Mouse (Mus musculus) skeletal muscle tissue, adult 2 months (tissue): Measurements from ENCODE around the gene Serpina1a.
"Not testable (repeated sequence)": the region's sequence is repeated elsewhere in the genome, so short reads cannot be mapped to it uniquely, and the experiment has no call there.

Experiments
- DNase-seq: peaks from one replicate; pipeline ENCODE4 v3.0.0-alpha.2; 2012; ENCODE audit warnings: low read depth, low spot score

Serpina1a gene

DNA sequence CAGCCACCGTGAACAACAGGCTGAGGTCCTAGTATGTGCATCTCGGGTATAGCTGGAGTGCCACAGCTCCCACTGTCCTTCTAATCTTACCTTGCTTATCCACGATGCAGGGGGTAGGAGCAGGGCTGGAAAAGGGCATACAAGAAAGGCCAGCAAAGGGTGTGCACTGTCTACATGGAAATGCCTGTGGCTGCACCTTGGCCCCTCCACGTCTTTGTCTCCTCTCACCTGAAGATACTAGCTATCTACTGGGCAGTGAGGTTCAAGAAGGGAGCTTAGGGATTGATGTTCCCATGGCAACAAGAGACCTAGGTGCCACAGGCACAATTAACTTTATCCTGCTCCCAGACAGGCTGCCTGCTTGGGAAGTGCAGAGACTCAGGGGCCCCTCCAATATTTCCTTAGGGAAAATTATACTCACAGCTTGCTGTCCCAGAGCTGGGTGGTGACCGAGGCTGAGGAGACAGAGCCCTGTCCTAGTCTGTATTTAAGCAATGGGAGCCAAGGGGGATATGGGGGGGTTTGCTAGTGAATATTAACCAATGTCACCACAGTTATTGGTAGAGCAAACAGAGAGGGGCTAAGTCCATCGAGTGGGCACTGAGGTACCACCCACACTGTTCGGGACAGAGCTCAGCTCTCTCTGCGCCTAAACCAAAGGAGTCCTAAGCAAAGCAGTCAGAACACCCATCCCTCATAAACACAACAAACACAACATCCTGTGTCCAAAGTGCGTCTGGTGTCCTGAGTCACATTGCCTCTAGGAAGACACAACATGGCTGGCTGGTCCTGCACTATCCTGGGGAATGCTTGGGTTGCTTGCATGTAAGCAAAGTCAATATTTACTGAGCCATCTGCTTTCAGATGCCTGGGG is at the start of gene Serpina1a:
Serpina1a (minus strand) TSS at position 462 of the 874 bp plus-strand sequence.
- not testable (repeated sequence) for DNase-seq

DNA sequence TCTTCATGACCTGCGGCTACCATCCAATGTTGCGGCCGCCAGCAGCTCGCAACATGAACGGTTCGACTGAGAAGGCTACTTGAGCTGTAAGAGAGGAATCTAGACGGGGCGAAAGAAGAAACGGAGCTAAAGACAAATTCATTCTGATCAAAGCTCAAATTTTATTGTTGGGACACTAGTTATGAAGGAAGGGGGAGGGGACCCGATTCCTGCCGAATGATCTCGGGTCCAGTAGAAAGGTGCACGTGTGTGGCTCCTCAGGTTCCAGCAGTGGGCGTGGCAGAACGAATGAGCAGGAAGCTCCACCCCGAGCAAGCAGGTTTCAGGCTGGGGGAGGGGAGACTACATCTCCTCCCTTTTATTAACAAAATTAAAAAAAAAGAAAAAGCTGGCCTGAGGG is 45.8 kb upstream of the Serpina1a start:
- not testable (repeated sequence) for DNase-seq

DNA sequence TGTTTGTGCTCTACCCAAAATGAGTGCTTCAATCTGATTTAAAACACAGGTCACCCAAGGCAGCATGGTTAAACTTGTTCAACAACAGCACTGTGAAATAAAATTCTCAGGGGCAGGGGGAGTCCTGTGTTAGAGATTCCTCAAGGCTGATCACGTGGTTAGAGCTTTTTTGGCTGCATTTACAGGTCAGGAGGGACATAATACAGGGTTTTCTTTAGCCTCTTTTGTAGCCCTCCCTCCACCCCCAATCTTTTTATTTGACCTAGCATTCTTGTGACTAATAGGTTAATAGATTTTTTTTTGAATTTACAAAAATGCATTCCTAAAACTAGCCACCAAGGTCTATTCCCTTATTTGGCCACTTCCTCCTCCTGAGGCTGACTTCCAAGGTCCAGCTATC is 44.4 kb upstream of the Serpina1a start:
- not testable (repeated sequence) for DNase-seq

- not testable (repeated sequence) for DNase-seq
Observed at GRCm38 (mm10) chr12:103904837-103905340, 41.5 kb upstream of the Serpina1a start, which contains the start of gene Serpina1c. TSS of gene Serpina1c (minus strand) at chr12:103904887.

GRCm38 (mm10) chr12:103901929-103902328 is 38.6 kb upstream of the Serpina1a start:
- not testable (repeated sequence) for DNase-seq

DNA sequence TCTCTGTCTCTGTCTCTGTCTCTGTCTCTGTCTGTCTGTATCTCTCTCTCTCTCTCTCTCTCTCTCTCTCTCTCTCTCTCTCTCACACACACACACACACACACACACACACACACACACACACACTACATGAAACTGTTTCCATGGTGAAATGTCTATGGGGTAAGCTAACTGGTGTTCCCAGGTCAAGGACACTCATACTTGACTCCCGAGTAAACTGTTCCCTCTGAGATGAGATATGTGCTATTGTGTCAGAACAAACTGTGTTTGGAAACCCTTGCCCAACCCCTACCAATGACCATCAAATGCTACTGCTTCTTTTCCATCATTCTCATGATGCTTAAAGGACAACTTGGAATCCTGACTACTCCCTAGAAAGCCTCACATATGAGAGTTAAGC is 3.5 kb upstream of the Serpina1a start:
- not testable (repeated sequence) for DNase-seq

DNA sequence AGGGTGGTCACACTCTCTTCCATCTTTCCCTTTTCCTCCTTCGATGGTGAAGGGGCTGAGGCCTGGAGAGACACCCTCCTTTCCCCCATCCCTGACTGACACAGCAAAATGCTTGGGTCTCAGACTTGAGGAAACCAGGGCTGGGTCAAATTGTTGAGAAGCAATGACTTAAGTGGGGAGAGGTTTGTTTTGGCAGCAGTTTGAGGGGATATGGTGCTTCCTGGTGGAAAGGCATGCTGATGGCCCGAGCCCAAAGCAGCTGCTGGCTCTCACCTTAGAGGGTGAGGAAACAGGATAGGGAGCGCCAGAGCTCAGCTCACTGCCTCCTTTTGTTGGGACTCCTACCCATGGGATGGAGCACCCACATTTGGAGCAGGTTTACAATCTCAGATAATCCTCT is 2.4 kb downstream of the Serpina1a start:
- no peak for DNase-seq

GRCm38 (mm10) chr12:103860571-103860970 is 2.8 kb downstream of the Serpina1a start:
- not testable (repeated sequence) for DNase-seq

DNA sequence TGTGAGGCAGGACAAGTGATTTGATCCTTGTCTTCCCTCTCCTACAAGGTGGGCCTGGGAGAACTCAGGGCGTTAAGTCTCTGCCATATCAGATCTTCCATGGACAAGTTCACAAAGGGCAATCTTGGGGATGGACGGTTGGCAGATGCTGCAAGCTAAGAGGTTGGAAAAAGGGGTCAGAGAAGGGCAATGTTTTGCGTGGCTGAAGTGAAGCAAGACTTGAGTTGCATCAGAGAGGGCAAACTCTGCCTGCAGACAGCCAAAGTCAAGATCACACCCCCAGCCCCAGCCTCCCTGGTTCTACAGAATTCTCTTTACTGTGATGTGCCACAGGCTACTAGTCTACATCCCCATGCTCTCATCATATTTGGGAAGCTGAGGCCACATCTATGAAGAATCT is 3.8 kb downstream of the Serpina1a start:
- not testable (repeated sequence) for DNase-seq

- not testable (repeated sequence) for DNase-seq
Observed at GRCm38 (mm10) chr12:103853032-103853431, 10.3 kb downstream of the Serpina1a start.

- DNase-seq = not testable (repeated sequence)
Observed at GRCm38 (mm10) chr12:103830273-103830672, 33.1 kb downstream of the Serpina1a start, which contains the start of gene Serpina1b. TSS of gene Serpina1b (minus strand) at chr12:103830373.

DNA sequence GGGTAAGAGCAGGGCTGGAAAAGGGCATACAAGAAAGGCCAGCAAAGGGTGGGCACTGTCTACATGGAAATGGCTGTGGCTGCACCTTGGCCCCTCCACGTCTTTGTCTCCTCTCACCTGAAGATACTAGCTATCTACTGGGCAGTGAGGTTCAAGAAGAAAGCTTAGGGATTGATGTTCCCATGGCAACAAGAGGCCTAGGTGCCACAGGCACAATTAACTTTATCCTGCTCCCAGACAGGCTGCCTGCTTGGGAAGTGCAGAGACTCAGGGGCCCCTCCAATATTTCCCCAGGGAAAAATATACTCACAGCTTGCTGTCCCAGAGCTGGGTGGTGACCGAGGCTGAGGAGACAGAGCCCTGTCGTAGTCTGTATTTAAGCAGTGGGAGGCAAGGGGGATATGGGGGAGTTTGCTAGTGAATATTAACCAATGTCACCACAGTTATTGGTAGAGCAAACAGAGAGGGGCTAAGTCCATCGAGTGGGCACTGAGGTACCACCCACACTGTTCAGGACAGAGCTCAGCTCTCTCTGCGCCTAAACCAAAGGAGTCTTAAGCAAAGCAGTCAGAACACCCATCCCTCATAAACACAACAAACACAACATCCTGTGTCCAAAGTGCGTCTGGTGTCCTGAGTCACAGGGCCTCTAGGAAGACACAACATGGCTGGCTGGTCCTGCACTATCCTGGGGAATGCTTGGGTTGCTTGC is 35.5 kb downstream of the Serpina1a start:
- not testable (repeated sequence) for DNase-seq

- DNase-seq = not testable (repeated sequence)
Observed at GRCm38 (mm10) chr12:103823826-103824225, 39.5 kb downstream of the Serpina1a start.
